Mouse (Mus musculus) lung, postnatal 0 days (tissue): ENCODE measurements around the gene Hacl1.

ENCODE experiments used
- CTCF ChIP-seq: IDR thresholded peaks from 2 replicates; pipeline ENCODE4 v1.5.1; 2016; ENCODE audit warnings: antibody characterized with exemption, mild to moderate bottlenecking
- EP300 ChIP-seq: IDR thresholded peaks from 2 replicates; pipeline ENCODE4 v1.6.1; 2016; ENCODE audit warnings: antibody characterized with exemption, mild to moderate bottlenecking, control low read depth

GRCm38 (mm10) chr14:31611986-31612385 is 29.1 kb downstream of the Hacl1 start:
- TF ChIP-seq CTCF = peak; percentile 27; the same call in 1 of the 2 replicates
- no peak for TF ChIP-seq EP300
